Mouse (Mus musculus) megakaryocyte, embryonic 14.5 days (primary cell): ENCODE data around the gene Sfxn1. TPM values are rescaled to one million over a fixed set of nuclear protein-coding genes. Genes with fewer than 3 reads are reported as not detected.
A peak's percentile ranks its signal among the peaks of the same experiment; 100 is the strongest.

ENCODE experiments used
- H3K27me3 ChIP-seq: replicated peaks from 2 replicates; pipeline ENCODE3; 2012; ENCODE audit warnings: inconsistent platforms
- H3K36me3 ChIP-seq: replicated peaks from 2 replicates; pipeline ENCODE3; 2012; ENCODE audit warnings: low read length, inconsistent platforms, mixed read lengths
- H3K4me1 ChIP-seq: 2 replicates; pipeline ENCODE4 v1.6.1; 2012; ENCODE audit warnings: inconsistent platforms
- H3K4me3 ChIP-seq: replicated peaks from 2 replicates; pipeline ENCODE3; 2012; ENCODE audit warnings: moderate library complexity, mild to moderate bottlenecking, inconsistent platforms
- H3K9me3 ChIP-seq: 2 replicates; pipeline ENCODE4 v1.6.1; 2012; ENCODE audit warnings: inconsistent platforms
- FLI1 ChIP-seq: IDR thresholded peaks from 2 replicates; pipeline ENCODE4 v1.6.1; 2012; ENCODE audit warnings: low read length, inconsistent platforms, mixed read lengths
- GATA1 ChIP-seq: IDR thresholded peaks from 3 replicates; pipeline ENCODE4 v1.6.1; 2012; ENCODE audit warnings: mixed read lengths, low read length, inconsistent platforms, borderline replicate concordance
- polyA plus RNA-seq: library from polyadenylated mRNA; stranded (reverse); fragments of >175 nt; gene quantifications from 2 replicates; pipeline ENCODE4 v1.2.3, GENCODE M21; 2012; ENCODE audit warnings: low replicate concordance; ENCODE audit not compliant: insufficient read depth

The Sfxn1 gene
- polyA plus RNA-seq, 1 experiment = 14.0 TPM

- peak within 1 kb of the TSS; percentile 88 for H3K4me3 ChIP-seq
- H3K36me3 ChIP-seq = no peaks in the 10 kb centered on the region
- TF ChIP-seq FLI1 (no peak), GATA1 (no peak)
- H3K27me3 ChIP-seq = peaks cover 55% of the 10 kb centered on the region
- H3K9me3 ChIP-seq = peaks cover under 1% of the 10 kb centered on the region; the same call in 1 of the 2 replicates
- H3K4me1 ChIP-seq = peaks cover 9% of the 10 kb centered on the region
Observed at GRCm38 (mm10) chr13:54055448-54055861, 16.2 kb upstream of the Sfxn1 start, which contains the start of gene Drd1. Drd1 (minus strand) TSS chr13:54055705.

- Histone ChIP-seq H3K4me3 (no peak overlapping the region), H3K9me3 (peaks cover 12% of the 10 kb centered on the region), H3K4me1 (no peaks in the 10 kb centered on the region), H3K36me3 (no peaks in the 10 kb centered on the region), H3K27me3 (peaks cover 32% of the 10 kb centered on the region)
- TF ChIP-seq FLI1 (no peak), GATA1 (no peak)
Observed at GRCm38 (mm10) chr13:54062068-54062467, 9.6 kb upstream of the Sfxn1 start.

GRCm38 (mm10) chr13:54063292-54063691 lies 8.4 kb upstream of the Sfxn1 start:
- TF ChIP-seq GATA1 = no peak
- TF ChIP-seq FLI1 = no peak
- H3K27me3 ChIP-seq = peaks cover 28% of the 10 kb centered on the region
- H3K9me3 ChIP-seq = peaks cover 12% of the 10 kb centered on the region
- H3K4me1 ChIP-seq = no peaks in the 10 kb centered on the region
- no peak overlapping the region for H3K4me3 ChIP-seq
- H3K36me3 ChIP-seq = no peaks in the 10 kb centered on the region

GRCm38 (mm10) chr13:54066081-54066746 lies 5.5 kb upstream of the Sfxn1 start:
- H3K4me3 ChIP-seq = no peak overlapping the region
- H3K4me1 ChIP-seq = peaks cover 16% of the 10 kb centered on the region
- TF ChIP-seq FLI1 (no peak), GATA1 (no peak)
- H3K36me3 ChIP-seq = no peaks in the 10 kb centered on the region
- H3K9me3 ChIP-seq = peaks cover 5% of the 10 kb centered on the region
- peaks cover 24% of the 10 kb centered on the region for H3K27me3 ChIP-seq

- TF ChIP-seq FLI1 (no peak), GATA1 (no peak)
- H3K36me3 ChIP-seq = no peaks in the 10 kb centered on the region
- H3K27me3 ChIP-seq = peaks cover 17% of the 10 kb centered on the region
- H3K9me3 ChIP-seq = no peaks in the 10 kb centered on the region
- peaks cover 17% of the 10 kb centered on the region for H3K4me1 ChIP-seq
- no peak overlapping the region for H3K4me3 ChIP-seq
Observed at GRCm38 (mm10) chr13:54067617-54068166, 4.0 kb upstream of the Sfxn1 start.

- Histone ChIP-seq H3K9me3 (no peaks in the 10 kb centered on the region), H3K36me3 (peaks cover 19% of the 10 kb centered on the region), H3K27me3 (peaks cover 8% of the 10 kb centered on the region), H3K4me3 (peak overlapping the region; percentile 84), H3K4me1 (peaks cover 47% of the 10 kb centered on the region)
- TF ChIP-seq FLI1 (no peak), GATA1 (no peak)
Observed at GRCm38 (mm10) chr13:54071011-54071410, 658 bp upstream of the Sfxn1 start.

GRCm38 (mm10) chr13:54072526-54073057 lies 923 bp downstream of the Sfxn1 start:
- H3K4me1 ChIP-seq = peaks cover 63% of the 10 kb centered on the region
- peaks cover 35% of the 10 kb centered on the region for H3K36me3 ChIP-seq
- H3K9me3 ChIP-seq = no peaks in the 10 kb centered on the region
- TF ChIP-seq GATA1 (no peak), FLI1 (no peak)
- peaks cover 3% of the 10 kb centered on the region for H3K27me3 ChIP-seq
- H3K4me3 ChIP-seq = peak overlapping the region; percentile 91

- TF ChIP-seq FLI1 = no peak
- no peak for TF ChIP-seq GATA1
- H3K27me3 ChIP-seq = peaks cover under 1% of the 10 kb centered on the region
- H3K9me3 ChIP-seq = no peaks in the 10 kb centered on the region
- peaks cover 40% of the 10 kb centered on the region for H3K36me3 ChIP-seq
- peaks cover 67% of the 10 kb centered on the region for H3K4me1 ChIP-seq
- peak overlapping the region; percentile 91 for H3K4me3 ChIP-seq
Observed at GRCm38 (mm10) chr13:54073066-54073465, 1.4 kb downstream of the Sfxn1 start.

GRCm38 (mm10) chr13:54073491-54073890 lies 1.8 kb downstream of the Sfxn1 start:
- H3K4me1 ChIP-seq = peaks cover 69% of the 10 kb centered on the region
- H3K9me3 ChIP-seq = no peaks in the 10 kb centered on the region
- H3K27me3 ChIP-seq = no peaks in the 10 kb centered on the region
- peak overlapping the region; percentile 91 for H3K4me3 ChIP-seq
- TF ChIP-seq FLI1 = no peak
- no peak for TF ChIP-seq GATA1
- peaks cover 40% of the 10 kb centered on the region for H3K36me3 ChIP-seq

- Histone ChIP-seq H3K27me3 (no peaks in the 10 kb centered on the region), H3K4me1 (peaks cover 80% of the 10 kb centered on the region), H3K36me3 (peaks cover 57% of the 10 kb centered on the region), H3K9me3 (no peaks in the 10 kb centered on the region), H3K4me3 (no peak overlapping the region)
- TF ChIP-seq GATA1 (no peak), FLI1 (no peak)
Observed at GRCm38 (mm10) chr13:54075416-54075815, 3.7 kb downstream of the Sfxn1 start.
